Mouse (Mus musculus) kidney, embryonic 16.5 days (tissue): ENCODE measurements at regions not wholly inside any gene's neighbourhood (a gene's known extent, or its start where the extent isn't known, plus 50 kb on each side); places are given as distances from the start of the nearest gene placed in this dataset.

Source experiments
- ATAC-seq: fragments of 200-750 bp; cut with Nextera tagmentation; 2 replicates; pipeline ENCODE4 v1.8.0; 2017; ENCODE audit warnings: moderate TSS enrichment; ENCODE audit not compliant: low FRiP score, low TSS enrichment
- H3K27ac ChIP-seq: fragments of 300-500 bp; sonication (generic); 2 replicates; pipeline ENCODE4 v1.5.1; 2014; ENCODE audit warnings: low read length
- H3K27me3 ChIP-seq: fragments of 300-500 bp; sonication (generic); 2 replicates; pipeline ENCODE4 v1.6.1; 2014; ENCODE audit warnings: low read length, control low read depth, mixed read lengths; ENCODE audit not compliant: insufficient read depth
- H3K36me3 ChIP-seq: fragments of 300-500 bp; sonication (generic); 2 replicates; pipeline ENCODE4 v1.6.1; 2014; ENCODE audit warnings: low read length, control low read depth, mixed read lengths; ENCODE audit not compliant: insufficient read depth
- H3K4me1 ChIP-seq: fragments of 300-500 bp; sonication (generic); 2 replicates; pipeline ENCODE4 v1.6.1; 2014; ENCODE audit warnings: low read length, control low read depth, mixed read lengths; ENCODE audit not compliant: insufficient read depth
- H3K4me2 ChIP-seq: fragments of 300-500 bp; sonication (generic); replicated peaks from 2 replicates; pipeline ENCODE4 v1.6.1; 2014; ENCODE audit warnings: low read depth, low read length
- H3K4me3 ChIP-seq: fragments of 300-500 bp; sonication (generic); 2 replicates; pipeline ENCODE4 v1.5.1; 2014; ENCODE audit warnings: mild to moderate bottlenecking, low read length
- H3K9ac ChIP-seq: fragments of 300-500 bp; sonication (generic); replicated peaks from 2 replicates; pipeline ENCODE4 v1.6.1; 2014; ENCODE audit warnings: low read length
- H3K9me3 ChIP-seq: fragments of 300-500 bp; sonication (generic); 2 replicates; pipeline ENCODE4 v1.6.1; 2016; ENCODE audit warnings: low read length, control low read depth
- WGBS: fragments of 180-500 bp; shearing (Covaris S2); extraction: QIAGEN DNeasy Blood & Tissue Kit; methylation state at CpG from one replicate; pipeline ENCODE4 v1.1.7; 2014; 5-methylcytosine and 5-hydroxymethylcytosine counted together

GRCm38 (mm10) chr8:26568423-26569060, 408.6 kb upstream of the Zfp703 start:
- H3K9me3 ChIP-seq: peaks cover 5% of the 10 kb centered on the region
- no peaks in the 10 kb centered on the region for H3K27me3 ChIP-seq
- 66% methylated on average over 15 of the region's 15 CpGs for WGBS
- H3K36me3 ChIP-seq: no peaks in the 10 kb centered on the region
- no peak for ATAC-seq
- H3K4me3 ChIP-seq: no peak overlapping the region
- H3K27ac ChIP-seq: no peak overlapping the region
- H3K4me1 ChIP-seq: no peaks in the 10 kb centered on the region
- no peak overlapping the region for H3K9ac ChIP-seq
- H3K4me2 ChIP-seq: no peak overlapping the region

- Histone ChIP-seq H3K27me3 (no peaks in the 10 kb centered on the region), H3K4me3 (no peak overlapping the region), H3K9ac (no peak overlapping the region), H3K27ac (no peak overlapping the region), H3K36me3 (no peaks in the 10 kb centered on the region), H3K4me2 (no peak overlapping the region), H3K4me1 (peaks cover 3% of the 10 kb centered on the region; the same call in 1 of the 2 replicates), H3K9me3 (no peaks in the 10 kb centered on the region)
- 76% methylated on average over 1 of the region's 1 CpGs for WGBS
- ATAC-seq: no peak
Measured at GRCm38 (mm10) chr8:26588841-26589240, 388.3 kb upstream of the Zfp703 start.

- no peaks in the 10 kb centered on the region for H3K9me3 ChIP-seq
- H3K36me3 ChIP-seq: no peaks in the 10 kb centered on the region
- no peak overlapping the region for H3K4me2 ChIP-seq
- ATAC-seq: no peak
- H3K27me3 ChIP-seq: 0 out of 2 replicates have a peak, but pooled peaks cover under 1% of the 10 kb centered on the region
- H3K9ac ChIP-seq: no peak overlapping the region
- WGBS: 76% methylated on average over 2 of the region's 2 CpGs
- H3K27ac ChIP-seq: no peak overlapping the region
- no peak overlapping the region for H3K4me3 ChIP-seq
- H3K4me1 ChIP-seq: peaks cover 15% of the 10 kb centered on the region
Measured at GRCm38 (mm10) chr8:26590591-26591212, 386.4 kb upstream of the Zfp703 start.

- H3K4me2 ChIP-seq: no peak overlapping the region
- H3K4me1 ChIP-seq: peaks cover 20% of the 10 kb centered on the region
- WGBS: 66% methylated on average over 3 of the region's 3 CpGs
- H3K36me3 ChIP-seq: no peaks in the 10 kb centered on the region
- H3K27me3 ChIP-seq: 0 out of 2 replicates have a peak, but pooled peaks cover 5% of the 10 kb centered on the region
- H3K9ac ChIP-seq: no peak overlapping the region
- no peaks in the 10 kb centered on the region for H3K9me3 ChIP-seq
- H3K4me3 ChIP-seq: no peak overlapping the region
- no peak for ATAC-seq
- H3K27ac ChIP-seq: no peak overlapping the region
Measured at GRCm38 (mm10) chr8:26591266-26591665, 385.9 kb upstream of the Zfp703 start.

GRCm38 (mm10) chr8:26593536-26594368, 383.4 kb upstream of the Zfp703 start:
- Histone ChIP-seq H3K4me2 (no peak overlapping the region), H3K9me3 (no peaks in the 10 kb centered on the region), H3K9ac (no peak overlapping the region), H3K27ac (no peak overlapping the region), H3K27me3 (0 out of 2 replicates have a peak, but pooled peaks cover 5% of the 10 kb centered on the region), H3K36me3 (no peaks in the 10 kb centered on the region), H3K4me3 (no peak overlapping the region), H3K4me1 (peaks cover 20% of the 10 kb centered on the region)
- WGBS: 20% methylated on average over 5 of the region's 5 CpGs
- peak; percentile 72; the same call in 1 of the 2 replicates for ATAC-seq

- Histone ChIP-seq H3K4me1 (peaks cover 20% of the 10 kb centered on the region), H3K4me2 (no peak overlapping the region), H3K9ac (no peak overlapping the region), H3K27ac (0 out of 2 replicates have a peak overlapping the region, but pooled peaks have one; percentile 14), H3K36me3 (no peaks in the 10 kb centered on the region), H3K4me3 (no peak overlapping the region), H3K9me3 (no peaks in the 10 kb centered on the region), H3K27me3 (0 out of 2 replicates have a peak, but pooled peaks cover 5% of the 10 kb centered on the region)
- ATAC-seq: no peak
- 29% methylated on average over 11 of the region's 11 CpGs for WGBS
Measured at GRCm38 (mm10) chr8:26594369-26594920, 382.7 kb upstream of the Zfp703 start.

- H3K27me3 ChIP-seq: 0 out of 2 replicates have a peak, but pooled peaks cover 5% of the 10 kb centered on the region
- no peaks in the 10 kb centered on the region for H3K36me3 ChIP-seq
- no peak overlapping the region for H3K27ac ChIP-seq
- peak overlapping the region; percentile 11; the same call in 1 of the 2 replicates for H3K4me2 ChIP-seq
- WGBS: 40% methylated on average over 13 of the region's 13 CpGs
- peaks cover 20% of the 10 kb centered on the region for H3K4me1 ChIP-seq
- H3K4me3 ChIP-seq: no peak overlapping the region
- H3K9ac ChIP-seq: no peak overlapping the region
- no peak for ATAC-seq
- H3K9me3 ChIP-seq: no peaks in the 10 kb centered on the region
Measured at GRCm38 (mm10) chr8:26595431-26596018, 381.6 kb upstream of the Zfp703 start.

GRCm38 (mm10) chr8:26596665-26597362, 380.3 kb upstream of the Zfp703 start:
- Histone ChIP-seq H3K4me1 (peaks cover 21% of the 10 kb centered on the region), H3K9me3 (no peaks in the 10 kb centered on the region), H3K27me3 (0 out of 2 replicates have a peak, but pooled peaks cover 5% of the 10 kb centered on the region), H3K27ac (no peak overlapping the region), H3K9ac (no peak overlapping the region), H3K4me3 (no peak overlapping the region), H3K36me3 (no peaks in the 10 kb centered on the region), H3K4me2 (no peak overlapping the region)
- no peak for ATAC-seq
- WGBS: 64% methylated on average over 7 of the region's 7 CpGs

- Histone ChIP-seq H3K4me2 (no peak overlapping the region), H3K9ac (no peak overlapping the region), H3K27me3 (0 out of 2 replicates have a peak, but pooled peaks cover 5% of the 10 kb centered on the region), H3K9me3 (no peaks in the 10 kb centered on the region), H3K36me3 (no peaks in the 10 kb centered on the region), H3K4me3 (no peak overlapping the region), H3K27ac (no peak overlapping the region), H3K4me1 (peaks cover 22% of the 10 kb centered on the region)
- 80% methylated on average over 8 of the region's 8 CpGs for WGBS
- peak; percentile 66 for ATAC-seq
Measured at GRCm38 (mm10) chr8:26598520-26598919, 378.6 kb upstream of the Zfp703 start.
